Mouse (Mus musculus): ENCODE results near the gene Stard3. TPM values are rescaled to one million over a fixed set of nuclear protein-coding genes. Genes with fewer than 3 reads are reported as not detected.

The Stard3 gene
- total RNA-seq, 2 experiments from 2014 or later, result 19.2 to 19.5 TPM

DNA sequence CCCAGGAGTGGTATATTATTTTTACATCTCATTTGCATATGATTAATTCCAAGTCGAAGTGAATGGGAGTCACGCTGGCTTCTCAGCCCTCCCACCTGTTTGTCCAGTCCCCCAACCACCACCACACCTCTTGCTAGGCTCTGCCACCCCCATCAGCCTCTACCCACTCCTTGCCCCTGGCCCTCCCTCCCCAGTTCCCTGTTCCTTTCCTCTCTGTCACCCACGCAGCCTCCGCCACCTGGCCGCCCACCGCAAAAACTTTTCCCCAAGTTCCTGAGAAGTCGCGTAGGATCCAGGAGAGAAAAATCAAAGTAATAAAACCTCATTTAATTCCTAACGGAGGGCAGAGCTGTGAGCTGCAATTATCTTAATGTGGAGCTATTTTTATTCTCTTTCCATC is 12.0 kb upstream of the Stard3 start:
- DNase-seq (ENCODE audit: low spot score in 2 of 2), result no peak

DNA sequence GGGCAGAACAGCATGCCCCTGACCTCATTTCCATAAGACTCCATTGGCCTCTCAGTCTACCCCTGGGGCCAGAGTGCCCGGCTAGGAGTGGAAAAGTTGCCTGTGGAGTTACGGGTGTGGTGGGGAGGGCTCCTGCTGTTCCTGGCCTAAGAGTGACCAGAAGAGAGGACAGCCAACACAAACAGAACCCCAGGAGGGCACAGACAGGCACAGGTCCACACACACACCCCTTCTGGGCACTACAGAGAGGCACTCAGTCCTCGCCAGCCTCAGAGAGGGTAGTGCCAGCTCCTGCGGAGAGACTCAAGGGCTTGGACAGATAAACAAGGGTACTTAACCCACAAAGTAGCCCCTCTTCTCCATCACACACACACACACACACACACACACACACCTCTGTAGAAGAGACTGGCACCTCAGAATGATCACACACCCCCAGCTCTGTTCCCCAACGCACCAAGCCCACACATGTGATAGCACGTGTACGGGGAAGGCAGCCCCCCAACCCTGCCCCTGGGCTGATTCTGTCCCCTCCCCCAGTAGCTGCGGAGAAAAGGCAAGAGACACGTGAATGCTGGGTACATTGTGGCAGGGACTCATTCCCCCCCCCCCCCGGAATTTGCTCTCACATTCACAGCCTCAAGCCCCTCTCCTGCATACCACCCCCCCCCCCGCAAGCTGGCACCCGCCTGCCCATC is 10.6 kb upstream of the Stard3 start:
- DNase-seq (ENCODE audit: low spot score in 2 of 2), result no peak

DNA sequence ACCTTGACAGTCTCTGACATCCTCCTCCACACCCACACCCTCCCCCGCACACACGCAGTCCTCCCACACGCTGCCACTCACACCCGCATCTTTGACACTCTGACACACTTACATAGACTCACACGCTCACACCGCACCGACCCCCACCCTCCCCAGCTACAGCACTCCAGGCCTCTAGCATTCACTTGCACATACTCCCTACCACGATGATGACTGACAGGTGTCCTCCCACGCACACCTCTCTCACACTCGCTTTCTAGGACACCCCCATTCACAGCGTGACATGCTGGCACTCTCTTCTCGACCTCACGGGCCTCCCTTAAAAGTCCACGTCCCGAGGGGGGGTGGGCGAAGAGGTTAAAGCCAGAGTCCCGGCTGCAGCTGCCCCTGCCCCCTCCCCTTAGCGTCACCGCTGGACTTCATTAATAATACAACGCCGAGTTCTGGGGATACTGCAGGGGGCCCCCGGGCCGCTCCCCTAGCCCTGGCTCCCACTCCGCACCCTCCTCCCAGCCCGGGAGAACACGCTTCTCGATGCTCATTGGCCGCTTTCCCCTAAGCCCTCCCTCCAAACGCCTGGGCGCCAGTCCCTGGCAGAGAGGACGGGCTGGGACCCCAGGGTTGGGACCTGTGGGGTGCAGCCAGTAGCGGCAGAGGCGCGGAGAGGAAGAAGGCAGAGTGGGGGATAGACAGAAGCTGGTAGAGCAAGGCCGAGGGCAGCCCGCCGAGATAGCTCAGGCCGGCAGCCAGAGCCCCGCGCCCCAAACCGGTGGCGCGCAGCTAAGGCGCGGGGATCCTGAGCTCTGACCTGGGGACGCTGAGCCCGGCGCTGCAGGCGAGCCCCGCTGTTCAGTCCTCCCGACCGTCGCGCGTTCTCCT is 9.8 kb upstream of the Stard3 start, which contains the start of gene Ppp1r1b:
Gene Ppp1r1b, plus strand, starts transcription at position 322 of the 879 bp plus-strand sequence.
- peak; percentile 76 to 79 for DNase-seq (ENCODE audit: low spot score in 2 of 2)

DNA sequence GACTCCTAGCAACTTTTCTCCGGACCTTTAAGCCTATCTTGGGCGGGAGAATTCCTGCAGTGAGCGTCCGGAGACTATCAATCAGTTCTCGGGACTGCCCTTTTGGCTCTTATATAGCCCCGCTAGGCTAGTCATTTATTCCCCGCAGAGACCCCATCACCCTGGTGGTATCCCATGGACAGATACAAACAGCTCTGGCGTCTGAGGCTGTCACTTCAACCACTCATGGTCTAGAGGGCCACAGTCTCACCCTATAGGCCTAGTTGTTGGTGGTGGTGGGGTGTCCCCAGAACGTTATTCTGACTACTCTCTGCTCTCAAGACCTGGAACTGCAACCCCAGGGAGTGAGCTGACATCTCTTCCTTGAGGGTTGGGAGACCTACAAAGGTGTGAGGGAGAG is 8.9 kb upstream of the Stard3 start:
- no peak for DNase-seq (ENCODE audit: low spot score in 2 of 2)

DNA sequence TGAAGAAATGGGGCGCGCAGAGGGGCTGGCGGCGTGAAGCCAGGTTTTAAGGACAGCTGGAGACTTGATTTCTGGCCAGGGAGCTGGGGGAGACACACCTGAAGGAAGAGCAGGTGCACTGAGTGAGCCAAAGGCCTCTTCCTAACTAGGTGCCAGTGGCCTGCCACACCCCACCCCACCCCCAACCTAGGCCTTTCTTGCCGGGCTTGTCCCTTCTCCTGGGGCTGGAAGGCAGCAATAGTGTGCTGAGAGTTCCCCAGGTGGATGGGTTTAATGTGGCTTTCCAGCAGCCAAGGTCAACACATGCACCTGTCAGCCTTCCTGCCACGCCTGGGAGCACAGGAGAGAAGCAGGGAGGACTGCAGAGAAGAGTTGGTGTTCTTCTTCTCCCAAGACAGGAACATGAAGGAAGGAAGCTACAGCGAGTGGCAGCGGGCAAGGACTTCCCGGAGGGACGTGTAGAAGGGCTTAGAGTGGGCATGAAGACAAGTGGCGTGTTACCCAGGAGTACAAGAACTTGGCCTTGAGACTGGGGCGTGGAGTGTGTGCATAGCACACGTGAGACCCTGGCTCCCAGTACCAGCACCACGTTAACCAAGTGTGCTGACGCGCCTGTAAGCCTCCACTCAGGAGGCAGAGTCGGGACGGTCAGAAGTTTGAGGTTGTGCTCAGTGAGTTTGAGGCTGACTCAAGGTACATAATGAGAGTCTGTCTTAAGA is 5.7 kb upstream of the Stard3 start:
- no peak for DNase-seq (ENCODE audit: low spot score in 2 of 2)

DNA sequence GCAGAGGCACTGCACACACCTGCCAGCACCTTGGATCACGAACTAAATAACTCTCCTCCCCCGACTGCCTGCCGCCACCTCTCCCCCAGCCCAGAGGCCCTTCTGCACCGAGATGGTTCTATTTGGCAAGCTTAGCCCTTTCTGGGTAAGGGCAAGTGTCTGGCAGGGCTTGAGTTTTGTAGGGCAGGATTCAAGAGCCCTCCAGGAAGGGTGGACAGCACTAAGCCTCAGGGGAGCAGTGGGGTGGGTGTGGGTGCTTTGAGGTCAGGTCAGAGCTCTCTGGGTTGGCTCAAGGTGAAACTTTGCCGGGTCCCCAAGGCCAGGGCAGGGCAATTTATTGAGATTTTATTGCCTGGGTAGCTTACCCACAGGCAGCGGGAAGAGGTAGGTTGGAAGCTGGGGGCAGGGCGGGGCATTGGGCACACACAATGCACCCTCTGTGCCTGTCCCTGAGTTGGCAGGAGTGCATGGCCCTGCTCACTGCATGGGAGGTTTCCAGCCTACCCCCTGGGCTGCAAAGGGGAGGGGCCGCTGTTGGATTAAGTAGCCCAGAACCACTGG is 4.4 kb upstream of the Stard3 start:
- no peak for DNase-seq (ENCODE audit: low spot score in 2 of 2)

DNA sequence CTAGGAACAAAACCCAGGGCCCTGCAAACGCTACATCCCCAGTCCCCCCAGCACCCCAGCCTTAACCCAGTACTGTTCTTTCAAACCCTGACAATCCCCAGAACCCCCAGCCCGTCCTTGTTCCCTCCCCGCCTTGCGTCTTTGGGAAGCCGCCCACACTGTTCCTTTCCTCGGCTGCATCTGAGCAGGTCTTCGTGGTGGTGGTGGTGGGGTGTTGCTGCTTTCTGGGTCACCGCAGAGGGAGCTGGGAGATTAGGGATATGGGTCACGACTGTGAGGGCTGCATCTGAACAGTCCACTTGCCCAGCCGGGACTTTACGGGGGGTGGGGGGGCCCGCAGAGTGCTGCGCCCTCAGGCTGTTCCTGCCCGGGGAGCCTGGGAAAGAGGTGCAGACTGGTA is 3.7 kb upstream of the Stard3 start:
- DNase-seq (ENCODE audit: low spot score in 2 of 2), result no peak

DNA sequence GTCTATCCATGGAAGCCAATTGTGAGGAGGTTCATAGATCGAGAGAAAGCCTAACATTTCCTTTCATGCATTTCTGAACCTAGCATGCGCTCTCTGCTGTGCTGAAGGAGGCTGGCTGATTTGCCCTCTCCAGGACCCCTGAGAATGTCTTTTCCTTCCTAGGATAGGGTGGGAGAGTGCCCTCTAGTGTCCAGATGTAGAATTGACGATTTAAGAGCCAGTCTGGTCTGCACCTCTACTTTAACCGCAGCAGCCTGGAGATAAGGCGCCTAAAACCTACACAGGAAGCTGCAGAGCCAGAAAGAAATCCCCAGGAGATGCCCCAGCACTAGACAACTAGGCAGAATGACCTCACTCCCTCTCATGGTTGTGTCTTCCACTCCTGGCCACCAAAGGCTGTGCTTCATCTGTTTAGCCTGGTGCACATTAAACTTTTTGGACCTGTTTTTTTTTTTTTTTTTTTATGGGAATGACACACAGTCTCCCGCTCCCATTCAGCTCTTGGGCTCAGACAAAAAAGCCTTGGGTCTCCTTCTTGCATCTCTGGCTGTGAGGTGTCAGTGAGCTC is 2.4 kb upstream of the Stard3 start:
- DNase-seq (ENCODE audit: low spot score in 2 of 2), result peak in 1 of 2 experiments; percentile 53

DNA sequence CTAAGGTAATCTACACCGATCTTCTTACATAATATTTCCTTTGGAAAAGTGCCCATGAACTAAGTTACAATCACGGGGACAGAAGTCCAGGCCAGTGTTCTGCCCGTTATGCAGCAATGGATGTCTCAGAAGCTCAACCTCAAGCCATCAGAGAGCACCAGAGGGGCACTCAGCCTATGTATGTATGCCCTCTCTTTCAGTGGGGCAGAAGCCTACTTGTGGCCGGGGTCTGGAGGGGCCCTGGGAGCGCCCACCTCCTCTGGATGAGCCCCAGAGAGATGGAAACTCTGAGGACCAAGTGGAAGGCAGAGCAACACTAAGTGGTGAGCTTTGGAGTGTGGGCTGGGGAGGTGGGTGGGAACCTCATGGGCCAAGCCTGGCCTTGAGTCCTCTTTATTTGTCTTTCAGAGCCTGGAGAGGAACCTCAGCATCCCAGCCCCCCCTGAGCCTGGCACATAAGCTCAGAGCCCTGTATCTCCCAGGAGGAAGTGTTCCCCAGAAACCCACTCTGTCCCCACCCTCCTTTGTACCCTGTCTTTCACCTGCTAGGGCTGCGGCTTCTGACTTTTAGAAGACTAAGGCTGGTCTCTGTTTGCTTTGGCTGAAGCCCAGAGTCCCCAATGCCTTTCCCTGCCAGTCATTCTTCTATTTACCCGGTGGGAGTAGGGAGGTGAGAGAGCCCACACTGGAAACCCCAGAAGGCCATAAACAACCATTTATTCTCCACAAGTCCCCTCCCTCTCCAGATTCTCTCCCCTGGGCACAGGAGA is 1.4 kb upstream of the Stard3 start:
- no peak for DNase-seq (ENCODE audit: low spot score in 2 of 2)

DNA sequence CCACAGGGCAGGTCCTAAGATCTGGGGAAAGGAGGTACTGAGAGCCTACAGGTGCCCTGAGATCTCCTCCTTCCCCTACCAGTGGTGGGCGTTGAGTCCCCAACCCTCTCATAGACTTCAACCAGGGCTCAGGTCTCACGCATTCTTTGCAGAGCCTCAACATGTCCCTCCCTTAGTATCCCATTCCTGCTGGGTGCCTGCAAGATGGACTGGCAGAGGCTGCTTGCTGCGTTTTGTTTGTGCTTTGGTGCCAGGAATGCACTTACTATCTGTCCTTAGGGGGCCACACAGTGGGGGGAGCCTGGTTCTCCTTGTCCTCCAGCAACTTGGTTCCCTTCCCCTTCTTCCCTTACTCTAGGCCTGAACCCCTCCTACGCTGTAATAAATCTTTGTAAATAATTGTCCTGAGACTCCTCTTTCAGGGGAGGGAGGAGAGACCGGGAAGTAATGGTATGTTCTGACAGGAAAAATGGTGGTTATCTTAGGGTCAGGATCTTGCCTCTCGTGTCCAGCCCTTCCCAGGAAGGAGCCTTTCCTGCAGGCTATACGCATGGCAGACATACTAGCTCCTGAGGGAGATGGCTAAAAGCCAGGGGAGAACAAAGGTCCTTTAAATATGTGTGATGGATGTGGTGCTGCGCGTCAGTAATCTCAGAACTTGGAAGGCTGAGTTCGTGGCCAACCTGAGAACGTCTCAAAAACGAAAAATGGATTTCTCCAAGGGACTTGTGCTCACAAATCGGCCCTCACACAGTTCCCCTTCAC is 590 bp upstream of the Stard3 start:
- DNase-seq (ENCODE audit: low spot score in 2 of 2), result no peak

DNA sequence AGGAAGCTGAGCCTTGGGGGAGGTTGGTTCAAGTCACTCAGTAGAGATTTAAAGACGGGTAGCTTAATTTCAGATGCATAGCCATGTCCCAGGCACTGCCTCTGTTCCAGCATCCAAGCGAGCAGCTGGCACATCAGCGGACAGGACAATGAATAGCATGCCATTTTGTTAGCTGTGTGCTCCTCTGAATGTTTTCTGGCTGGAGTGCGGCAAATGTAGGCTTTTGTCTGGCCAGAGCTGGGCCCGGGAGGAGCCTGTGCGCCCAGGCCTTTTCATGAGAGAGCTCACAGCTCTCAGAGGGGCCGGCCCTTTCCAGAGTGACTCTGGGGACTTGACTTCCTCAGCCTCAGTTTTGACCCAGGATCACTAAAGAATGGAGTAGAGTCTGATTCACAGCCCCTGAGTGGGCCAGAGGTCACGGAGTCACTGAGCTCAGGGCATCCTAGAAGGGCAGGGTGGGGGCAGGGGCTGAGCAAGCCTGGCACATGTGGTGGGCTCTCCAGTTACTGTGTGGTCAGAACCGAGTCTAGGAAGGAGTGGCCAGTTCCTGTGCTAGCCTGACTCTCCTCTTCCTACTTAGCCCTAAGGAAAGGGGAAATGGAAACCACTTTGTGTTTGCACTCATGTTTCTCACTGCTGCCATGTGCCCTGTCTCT is 2.8 kb downstream of the Stard3 start:
- DNase-seq (ENCODE audit: low spot score in 2 of 2), result no peak

DNA sequence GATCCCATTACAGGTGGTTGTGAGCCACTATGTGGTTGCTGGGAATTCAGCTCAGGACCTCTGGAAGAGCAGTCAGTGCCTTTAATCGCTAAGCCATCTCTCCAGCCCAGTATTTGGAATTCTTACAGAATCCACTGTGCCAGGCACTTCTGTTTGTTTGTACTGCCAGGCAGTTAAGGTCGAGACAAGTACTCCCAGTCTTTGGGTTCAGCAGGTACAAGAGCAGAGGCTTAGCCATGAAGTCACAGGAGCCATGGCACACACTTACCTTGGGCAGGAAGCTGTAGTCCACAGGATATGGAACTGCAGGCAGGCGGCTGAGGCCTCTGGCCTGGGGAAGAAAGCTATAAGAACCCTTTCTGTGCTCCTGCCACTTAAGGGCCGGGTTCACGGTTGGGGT is 5.6 kb downstream of the Stard3 start:
- no peak for DNase-seq (ENCODE audit: low spot score in 2 of 2)

DNA sequence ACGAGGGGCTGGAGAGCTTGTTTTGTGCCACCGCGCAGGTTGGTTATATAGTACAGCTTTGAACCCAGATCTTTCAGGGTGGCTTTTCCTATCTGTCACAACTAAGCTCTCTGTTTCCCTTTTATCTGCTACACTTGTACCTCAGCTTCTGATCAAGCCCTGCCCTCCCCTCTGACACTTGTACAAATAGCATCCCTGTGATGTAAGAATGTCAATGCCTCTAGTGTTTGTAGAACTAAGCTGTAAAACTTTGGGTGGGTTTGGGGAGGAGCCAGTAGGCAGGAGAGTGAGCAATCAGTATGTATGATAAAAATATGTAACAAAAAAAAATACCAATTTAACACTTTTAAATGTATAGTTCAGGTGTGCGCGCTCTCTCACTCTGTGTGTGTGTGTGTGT is 6.2 kb downstream of the Stard3 start:
- DNase-seq (ENCODE audit: low spot score in 2 of 2), result no peak

DNA sequence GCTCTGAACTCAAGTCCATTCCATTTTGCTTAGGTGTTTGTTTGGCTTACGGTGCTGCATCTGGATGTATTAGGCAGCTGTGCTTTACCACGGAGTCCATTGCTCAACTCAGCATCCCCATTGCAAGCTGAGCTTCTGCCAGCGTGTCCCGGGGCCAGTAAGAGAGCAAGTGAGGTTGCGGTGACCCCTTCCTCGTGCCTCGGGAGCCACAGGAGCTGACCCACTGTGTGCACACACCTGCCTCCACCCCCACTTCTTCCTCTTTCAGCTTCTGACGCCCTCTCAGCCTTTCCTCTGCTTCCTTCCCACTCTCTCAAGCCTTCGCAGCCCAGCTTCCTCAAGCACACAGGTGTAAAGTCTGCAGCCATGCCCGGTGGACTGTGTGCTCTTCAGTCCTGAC is 8.1 kb downstream of the Stard3 start:
- no peak for DNase-seq (ENCODE audit: low spot score in 2 of 2)

DNA sequence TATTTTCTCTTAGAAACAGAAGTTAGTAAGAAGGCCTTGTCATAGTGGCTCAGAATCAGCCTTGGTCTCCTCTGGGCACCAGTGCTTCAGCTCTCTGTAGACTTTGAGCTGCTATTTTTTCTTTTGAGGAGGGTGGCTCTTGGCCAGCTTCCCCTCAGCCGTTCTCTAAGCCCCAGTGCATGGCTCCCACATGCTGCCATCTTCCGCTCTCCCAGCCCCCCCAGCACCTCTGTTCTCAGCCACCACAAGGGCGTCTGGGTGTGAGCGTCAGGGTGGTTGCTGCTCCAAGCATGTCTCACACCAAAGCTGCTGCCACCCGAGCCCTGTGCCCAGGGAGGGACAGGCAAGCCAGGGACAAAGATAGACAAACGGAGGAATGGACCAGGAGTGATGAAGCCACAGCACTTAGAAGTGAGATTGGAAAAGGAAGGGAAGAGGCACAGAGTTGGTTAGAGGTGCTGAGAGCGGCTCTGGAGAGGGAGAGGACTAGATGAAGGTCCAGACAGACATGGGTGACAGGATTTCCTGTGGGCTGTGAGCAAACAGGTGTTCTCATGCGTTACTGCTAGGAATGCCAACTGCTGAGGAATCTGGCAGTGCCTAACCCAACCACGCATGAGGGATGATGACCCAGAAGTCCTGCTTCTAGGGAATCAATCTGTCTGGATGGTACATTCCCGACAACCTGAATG is 9.1 kb downstream of the Stard3 start:
- peak in 1 of 2 experiments; percentile 42 for DNase-seq (ENCODE audit: low spot score in 2 of 2)

DNA sequence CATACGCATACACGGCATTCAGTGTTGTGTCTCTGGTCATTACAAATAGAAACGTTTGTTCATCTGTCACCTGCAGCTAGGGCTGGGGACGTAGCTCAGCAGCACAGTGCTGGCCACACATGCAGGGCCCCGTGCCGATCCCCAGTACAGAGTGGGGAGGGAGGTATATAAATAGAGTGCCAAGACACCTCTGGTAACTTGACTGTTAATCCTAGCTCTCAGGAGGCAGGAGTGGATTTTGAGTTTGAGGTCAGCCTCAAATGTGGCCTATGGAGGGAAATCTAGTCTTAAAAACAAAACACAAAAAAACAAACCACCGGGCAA is 9.7 kb downstream of the Stard3 start:
- no peak for DNase-seq (ENCODE audit: low spot score in 2 of 2)

DNA sequence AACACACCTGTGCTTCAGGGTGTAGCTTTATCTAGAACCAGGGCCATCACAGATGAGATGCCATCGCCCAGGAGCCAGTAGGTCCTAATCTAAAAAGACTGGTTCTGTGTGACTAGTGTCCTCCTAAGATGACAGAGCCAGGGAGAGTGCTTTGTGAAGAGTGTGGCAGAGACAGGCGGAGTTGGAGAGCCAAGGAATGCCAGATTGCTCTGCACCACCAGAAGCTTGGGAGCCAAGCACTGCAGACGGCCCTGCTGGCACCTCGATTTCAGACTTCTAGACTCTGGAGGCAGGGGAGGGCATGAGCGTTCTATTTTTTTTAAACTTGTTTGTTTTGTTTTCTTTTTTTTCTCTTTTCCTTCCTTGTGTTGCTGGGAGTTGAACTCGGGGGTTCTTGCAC is 11.2 kb downstream of the Stard3 start:
- peak; percentile 37 to 39 for DNase-seq (ENCODE audit: low spot score in 2 of 2)

DNA sequence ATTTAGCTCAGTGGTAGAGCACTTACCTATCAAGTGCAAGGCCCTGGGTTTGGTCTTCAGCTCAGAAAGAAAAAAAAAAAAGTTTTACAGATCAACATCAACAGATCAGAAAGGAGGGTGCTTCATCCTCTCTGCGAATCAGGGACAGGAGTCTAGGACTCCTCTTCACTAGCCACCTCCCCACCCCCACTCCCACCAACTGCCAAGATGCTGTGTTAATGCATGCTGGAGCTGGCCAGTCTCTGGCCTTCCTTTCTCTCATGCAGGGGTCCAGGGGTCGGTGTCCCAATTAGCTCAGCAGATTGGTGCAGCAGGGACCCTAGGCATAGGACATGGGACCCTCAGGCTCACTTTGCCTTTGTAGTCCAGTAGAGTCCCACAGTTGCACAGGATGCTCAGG is 12.4 kb downstream of the Stard3 start:
- DNase-seq (ENCODE audit: low spot score in 2 of 2), result no peak

Measured in layer of hippocampus, postnatal 10 days (tissue).